Mouse (Mus musculus) limb, embryonic 14.5 days (tissue): ENCODE measurements around the gene Stub1. TPM values are rescaled to one million over a fixed set of nuclear protein-coding genes. Genes with fewer than 3 reads are reported as not detected.

ENCODE experiments used
- ATAC-seq: fragments of 200-750 bp; cut with Nextera tagmentation; 2 replicates; pipeline ENCODE4 v1.8.0; 2017; ENCODE audit warnings: low read depth, moderate number of reproducible peaks, moderate TSS enrichment; ENCODE audit not compliant: low FRiP score
- DNase-seq: peaks from one replicate; pipeline ENCODE4 v3.0.0-alpha.2; 2015; ENCODE audit warnings: low spot score
- H3K27ac ChIP-seq: fragments of 300-500 bp; sonication (generic); replicated peaks from 2 replicates; pipeline ENCODE4 v1.5.1; 2014; ENCODE audit warnings: low read depth, mild to moderate bottlenecking, low read length, moderate library complexity, mixed read lengths
- H3K27me3 ChIP-seq: fragments of 300-500 bp; sonication (generic); 2 replicates; pipeline ENCODE4 v1.6.1; 2014; ENCODE audit warnings: low read length, mixed read lengths; ENCODE audit not compliant: control insufficient read depth, insufficient read depth
- H3K36me3 ChIP-seq: fragments of 300-500 bp; sonication (generic); 2 replicates; pipeline ENCODE4 v1.6.1; 2014; ENCODE audit warnings: mild to moderate bottlenecking, low read length, moderate library complexity, mixed read lengths; ENCODE audit not compliant: control insufficient read depth, insufficient read depth
- H3K4me1 ChIP-seq: fragments of 300-500 bp; sonication (generic); 2 replicates; pipeline ENCODE4 v1.6.1; 2014; ENCODE audit warnings: antibody characterized with exemption, low read length, mixed read lengths; ENCODE audit not compliant: control insufficient read depth, insufficient read depth
- H3K4me2 ChIP-seq: fragments of 300-500 bp; sonication (generic); replicated peaks from 2 replicates; pipeline ENCODE4 v1.6.1; 2014; ENCODE audit warnings: low read depth, mild to moderate bottlenecking, low read length, moderate library complexity; ENCODE audit not compliant: severe bottlenecking
- H3K4me3 ChIP-seq: fragments of 300-500 bp; sonication (generic); replicated peaks from 2 replicates; pipeline ENCODE4 v1.5.1; 2014; ENCODE audit warnings: low read length
- H3K9ac ChIP-seq: fragments of 300-500 bp; sonication (generic); 2 replicates; pipeline ENCODE4 v1.6.1; 2014; ENCODE audit warnings: mild to moderate bottlenecking, low read depth, low read length, moderate library complexity; ENCODE audit not compliant: severe bottlenecking
- H3K9me3 ChIP-seq: fragments of 300-500 bp; sonication (generic); 2 replicates; pipeline ENCODE4 v1.6.1; 2016; ENCODE audit warnings: low read length; ENCODE audit not compliant: control insufficient read depth
- POLR2A ChIP-seq: fragments of 200-500 bp; IDR thresholded peaks from 2 replicates; pipeline ENCODE4 v1.8.0; 2012; ENCODE audit warnings: inconsistent platforms, mild to moderate bottlenecking, moderate library complexity, borderline replicate concordance; ENCODE audit not compliant: insufficient read depth, insufficient read length; ENCODE audit errors: extremely low read depth
- WGBS: fragments of 180-500 bp; shearing (Covaris S2); extraction: QIAGEN DNeasy Blood & Tissue Kit; methylation state at CpG from one replicate; pipeline ENCODE4 v1.1.7; 2014; 5-methylcytosine and 5-hydroxymethylcytosine counted together
- polyA plus RNA-seq, 2 experiments: library from polyadenylated mRNA; depleted of rRNA in 1 of 2; stranded (reverse) in 1 of 2; unstranded in 1 of 2; fragments of >200 nt; fragmentation: Nextera tagmentation in 1 of 2; extraction: Ambion mirVana in 1 of 2; gene quantifications; 2 replicates each; pipeline versions ENCODE4 v1.2.1 to v1.2.3; 2012 to 2014

Gene Stub1
- polyA plus RNA-seq, 2 experiments: 338 to 350 TPM

GRCm38 (mm10) chr17:25879750-25880149 lies 46.5 kb upstream of the Stub1 start:
- no peak for ATAC-seq
- WGBS: 73% methylated on average over 8 of the region's 8 CpGs
- Histone ChIP-seq H3K9ac (no peak overlapping the region), H3K27ac (no peak overlapping the region), H3K9me3 (no peaks in the 10 kb centered on the region), H3K4me2 (no peak overlapping the region), H3K27me3 (no peaks in the 10 kb centered on the region), H3K36me3 (peaks cover 58% of the 10 kb centered on the region), H3K4me3 (no peak overlapping the region), H3K4me1 (peaks cover 10% of the 10 kb centered on the region)
- no peak for DNase-seq
- TF ChIP-seq POLR2A: no peak

DNA sequence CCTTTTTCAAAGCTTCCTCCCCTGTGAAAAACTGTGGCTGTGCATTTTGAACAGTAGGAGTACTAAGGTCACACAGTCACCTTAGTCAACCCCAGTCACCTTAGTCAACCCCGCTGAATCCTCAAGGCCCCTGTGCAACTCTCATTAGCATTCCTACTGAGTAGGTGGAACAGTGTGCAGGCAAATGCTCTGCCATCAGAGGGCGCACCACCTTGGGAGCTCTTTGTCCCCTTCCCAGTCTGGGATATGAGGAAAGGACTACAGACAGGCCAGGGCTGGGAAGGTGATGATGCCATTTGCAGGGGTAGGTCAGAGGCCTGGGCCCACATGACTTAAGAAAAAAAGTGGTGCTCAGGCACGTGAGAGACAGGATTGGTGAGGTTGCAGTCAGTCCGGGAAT lies 46.1 kb upstream of the Stub1 start:
- no peak overlapping the region for H3K27ac ChIP-seq
- H3K4me3 ChIP-seq: no peak overlapping the region
- WGBS: 52% methylated on average over 4 of the region's 4 CpGs
- H3K9ac ChIP-seq: no peak overlapping the region
- no peak for TF ChIP-seq POLR2A
- H3K4me2 ChIP-seq: no peak overlapping the region
- DNase-seq (no peak), ATAC-seq (no peak)
- no peaks in the 10 kb centered on the region for H3K9me3 ChIP-seq
- H3K27me3 ChIP-seq: no peaks in the 10 kb centered on the region
- peaks cover 53% of the 10 kb centered on the region for H3K36me3 ChIP-seq
- peaks cover 10% of the 10 kb centered on the region for H3K4me1 ChIP-seq

- Histone ChIP-seq H3K4me3 (no peak overlapping the region), H3K4me2 (no peak overlapping the region), H3K27ac (no peak overlapping the region), H3K27me3 (no peaks in the 10 kb centered on the region), H3K9me3 (no peaks in the 10 kb centered on the region), H3K36me3 (peaks cover 48% of the 10 kb centered on the region), H3K9ac (no peak overlapping the region), H3K4me1 (peaks cover 10% of the 10 kb centered on the region)
- ATAC-seq (no peak), DNase-seq (no peak)
- 92% methylated on average over 19 of the region's 19 CpGs for WGBS
- TF ChIP-seq POLR2A: no peak
Measured at GRCm38 (mm10) chr17:25878611-25879180, 45.5 kb upstream of the Stub1 start.

- no peak overlapping the region for H3K4me3 ChIP-seq
- peaks cover 41% of the 10 kb centered on the region for H3K36me3 ChIP-seq
- no peak overlapping the region for H3K4me2 ChIP-seq
- 92% methylated on average over 32 of the region's 32 CpGs for WGBS
- no peak for TF ChIP-seq POLR2A
- no peaks in the 10 kb centered on the region for H3K27me3 ChIP-seq
- H3K4me1 ChIP-seq: peaks cover 10% of the 10 kb centered on the region
- no peak overlapping the region for H3K27ac ChIP-seq
- DNase-seq (no peak), ATAC-seq (no peak)
- H3K9me3 ChIP-seq: no peaks in the 10 kb centered on the region
- H3K9ac ChIP-seq: no peak overlapping the region
Measured at GRCm38 (mm10) chr17:25877741-25878610, 44.8 kb upstream of the Stub1 start.

GRCm38 (mm10) chr17:25877025-25877424 lies 43.8 kb upstream of the Stub1 start:
- TF ChIP-seq POLR2A: no peak
- H3K9ac ChIP-seq: no peak overlapping the region
- H3K36me3 ChIP-seq: peaks cover 31% of the 10 kb centered on the region
- H3K27me3 ChIP-seq: no peaks in the 10 kb centered on the region
- H3K27ac ChIP-seq: no peak overlapping the region
- DNase-seq (no peak), ATAC-seq (no peak)
- 90% methylated on average over 3 of the region's 3 CpGs for WGBS
- no peak overlapping the region for H3K4me3 ChIP-seq
- no peak overlapping the region for H3K4me2 ChIP-seq
- H3K4me1 ChIP-seq: peaks cover 10% of the 10 kb centered on the region
- H3K9me3 ChIP-seq: no peaks in the 10 kb centered on the region
